Mouse (Mus musculus) midbrain, embryonic 14.5 days (tissue): ENCODE measurements around the gene N4bp2. TPM values are rescaled to one million over a fixed set of nuclear protein-coding genes. Genes with fewer than 3 reads are reported as not detected.
"Not testable (repeated sequence)": the region's sequence is repeated elsewhere in the genome, so short reads cannot be mapped to it uniquely, and the experiment has no call there.

Source experiments
- ATAC-seq: fragments of 200-750 bp; cut with Nextera tagmentation; 2 replicates; pipeline ENCODE4 v1.8.0; 2017; ENCODE audit warnings: moderate number of reproducible peaks, moderate library complexity; ENCODE audit not compliant: low FRiP score, low TSS enrichment
- DNase-seq: peaks from one replicate; pipeline ENCODE4 v3.0.0-alpha.2; 2015
- H3K27ac ChIP-seq: fragments of 300-500 bp; sonication (generic); replicated peaks from 2 replicates; pipeline ENCODE4 v1.5.1; 2014; ENCODE audit warnings: mild to moderate bottlenecking, low read depth, low read length, moderate library complexity
- H3K27me3 ChIP-seq: fragments of 300-500 bp; sonication (generic); 2 replicates; pipeline ENCODE4 v1.6.1; 2014; ENCODE audit warnings: low read length, control low read depth, mixed read lengths; ENCODE audit not compliant: control insufficient read depth, insufficient read depth
- H3K36me3 ChIP-seq: fragments of 300-500 bp; sonication (generic); 2 replicates; pipeline ENCODE4 v1.6.1; 2014; ENCODE audit warnings: low read length, control low read depth; ENCODE audit not compliant: control insufficient read depth, insufficient read depth
- H3K4me1 ChIP-seq: fragments of 300-500 bp; sonication (generic); 2 replicates; pipeline ENCODE4 v1.6.1; 2014; ENCODE audit warnings: mild to moderate bottlenecking, antibody characterized with exemption, low read length, control low read depth; ENCODE audit not compliant: control insufficient read depth, insufficient read depth
- H3K4me2 ChIP-seq: fragments of 300-500 bp; sonication (generic); 2 replicates; pipeline ENCODE4 v1.6.1; 2014; ENCODE audit warnings: mild to moderate bottlenecking, low read length, moderate library complexity
- H3K4me3 ChIP-seq: fragments of 300-500 bp; sonication (generic); replicated peaks from 2 replicates; pipeline ENCODE4 v1.5.1; 2014; ENCODE audit warnings: low read depth, low read length
- H3K9ac ChIP-seq: fragments of 300-500 bp; sonication (generic); replicated peaks from 2 replicates; pipeline ENCODE4 v1.6.1; 2014; ENCODE audit warnings: mild to moderate bottlenecking, low read length, moderate library complexity
- H3K9me3 ChIP-seq: fragments of 300-500 bp; sonication (generic); 2 replicates; pipeline ENCODE4 v1.6.1; 2016; ENCODE audit warnings: low read length, control low read depth, mixed read lengths; ENCODE audit not compliant: control insufficient read depth
- WGBS: fragments of 180-500 bp; shearing (Covaris S2); extraction: QIAGEN DNeasy Blood & Tissue Kit; methylation state at CpG from one replicate; pipeline ENCODE4 v1.1.7; 2014; 5-methylcytosine and 5-hydroxymethylcytosine counted together
- polyA plus RNA-seq: library from polyadenylated mRNA; unstranded; fragments of >200 nt; fragmentation: Nextera tagmentation; extraction: Ambion mirVana; gene quantifications from 2 replicates; pipeline ENCODE4 v1.2.1, GENCODE M21; 2014

N4bp2 gene
- polyA plus RNA-seq = 26.1 and 32.6 TPM in 2 replicates

GRCm38 (mm10) chr5:65763088-65763915 lies at the start of gene N4bp2:
TSS of gene N4bp2 (plus strand) at chr5:65763521.
- H3K9ac ChIP-seq = peak within 1 kb of the TSS; percentile 100
- no peaks in the 10 kb centered on the region for H3K27me3 ChIP-seq
- no peaks in the 10 kb centered on the region for H3K9me3 ChIP-seq
- DNase-seq (peak; percentile 80), ATAC-seq (peak; percentile 38)
- peak within 1 kb of the TSS; percentile 81 for H3K4me2 ChIP-seq
- H3K4me3 ChIP-seq = peak within 1 kb of the TSS; percentile 97
- H3K36me3 ChIP-seq = no peaks in the 10 kb centered on the region
- peaks cover 13% of the 10 kb centered on the region; the same call in 1 of the 2 replicates for H3K4me1 ChIP-seq
- peak within 1 kb of the TSS; percentile 100 for H3K27ac ChIP-seq
- WGBS = under 1% methylated on average over 72 of the region's 80 CpGs

GRCm38 (mm10) chr5:65715084-65715483 lies 48.2 kb upstream of the N4bp2 start:
- Histone ChIP-seq H3K27me3 (no peaks in the 10 kb centered on the region), H3K27ac (no peak overlapping the region), H3K9ac (no peak overlapping the region), H3K4me2 (no peak overlapping the region), H3K9me3 (no peaks in the 10 kb centered on the region), H3K4me1 (no peaks in the 10 kb centered on the region), H3K4me3 (no peak overlapping the region), H3K36me3 (no peaks in the 10 kb centered on the region)
- ATAC-seq (no peak), DNase-seq (no peak)
- 92% methylated on average over 6 of the region's 6 CpGs for WGBS

- H3K27ac ChIP-seq = no peak overlapping the region
- no peak for DNase-seq
- no peaks in the 10 kb centered on the region for H3K4me1 ChIP-seq
- H3K27me3 ChIP-seq = no peaks in the 10 kb centered on the region
- H3K36me3 ChIP-seq = no peaks in the 10 kb centered on the region
- whole genome bisulfite sequencing = 82% methylated on average over 18 of the region's 18 CpGs
- no peaks in the 10 kb centered on the region for H3K9me3 ChIP-seq
- no peak overlapping the region for H3K4me2 ChIP-seq
- ATAC-seq = no peak
- H3K9ac ChIP-seq = no peak overlapping the region
- H3K4me3 ChIP-seq = no peak overlapping the region
Measured at GRCm38 (mm10) chr5:65717063-65717902, 46.0 kb upstream of the N4bp2 start.

- H3K27me3 ChIP-seq, H3K4me2 ChIP-seq, H3K9me3 ChIP-seq, DNase-seq, ATAC-seq, H3K27ac ChIP-seq, H3K4me1 ChIP-seq, H3K9ac ChIP-seq, H3K36me3 ChIP-seq, H3K4me3 ChIP-seq: not testable (repeated sequence)
- whole genome bisulfite sequencing = 95% methylated on average over 8 of the region's 8 CpGs
Measured at GRCm38 (mm10) chr5:65717903-65718211, 45.5 kb upstream of the N4bp2 start.

- WGBS = 25% methylated on average over 3 of the region's 3 CpGs
Measured at GRCm38 (mm10) chr5:65718368-65718767, 45.0 kb upstream of the N4bp2 start.

GRCm38 (mm10) chr5:65724311-65725054 lies 38.8 kb upstream of the N4bp2 start:
- ATAC-seq = peak; percentile 79
- Histone ChIP-seq H3K27ac (peak overlapping the region; percentile 81), H3K36me3 (no peaks in the 10 kb centered on the region), H3K9me3 (no peaks in the 10 kb centered on the region), H3K4me2 (peak overlapping the region; percentile 68), H3K4me1 (no peaks in the 10 kb centered on the region), H3K27me3 (no peaks in the 10 kb centered on the region), H3K9ac (peak overlapping the region; percentile 58), H3K4me3 (peak overlapping the region; percentile 38)
- WGBS = under 1% methylated on average over 23 of the region's 23 CpGs
- DNase-seq = peak; percentile 77

More at GRCm38 (mm10) chr5:65718368-65718767, 45.0 kb upstream of the N4bp2 start:
- H3K4me2 ChIP-seq = no peak overlapping the region
- DNase-seq = no peak
- ATAC-seq = no peak
- H3K4me3 ChIP-seq = no peak overlapping the region
- no peaks in the 10 kb centered on the region for H3K9me3 ChIP-seq
- no peak overlapping the region for H3K9ac ChIP-seq
- H3K27ac ChIP-seq = no peak overlapping the region
- no peaks in the 10 kb centered on the region for H3K36me3 ChIP-seq
- H3K27me3 ChIP-seq = no peaks in the 10 kb centered on the region
- H3K4me1 ChIP-seq = no peaks in the 10 kb centered on the region

- Histone ChIP-seq H3K36me3 (no peaks in the 10 kb centered on the region), H3K27me3 (no peaks in the 10 kb centered on the region), H3K27ac (no peak overlapping the region), H3K4me3 (no peak overlapping the region), H3K9ac (no peak overlapping the region), H3K9me3 (no peaks in the 10 kb centered on the region), H3K4me1 (no peaks in the 10 kb centered on the region), H3K4me2 (no peak overlapping the region)
- DNase-seq (peak; percentile 14), ATAC-seq (no peak)
- 40% methylated on average over 9 of the region's 9 CpGs for whole genome bisulfite sequencing
Measured at GRCm38 (mm10) chr5:65731173-65732007, 31.9 kb upstream of the N4bp2 start.

- ATAC-seq (no peak), DNase-seq (no peak)
- H3K4me3 ChIP-seq = no peak overlapping the region
- no peaks in the 10 kb centered on the region for H3K9me3 ChIP-seq
- H3K27ac ChIP-seq = no peak overlapping the region
- 88% methylated on average over 2 of the region's 2 CpGs for WGBS
- H3K36me3 ChIP-seq = no peaks in the 10 kb centered on the region
- H3K9ac ChIP-seq = no peak overlapping the region
- H3K27me3 ChIP-seq = no peaks in the 10 kb centered on the region
- H3K4me2 ChIP-seq = no peak overlapping the region
- no peaks in the 10 kb centered on the region for H3K4me1 ChIP-seq
Measured at GRCm38 (mm10) chr5:65735601-65736000, 27.7 kb upstream of the N4bp2 start.
